Mouse (Mus musculus): ENCODE results near the gene Csf3.
"Not testable (repeated sequence)": the region's sequence is repeated elsewhere in the genome, so short reads cannot be mapped to it uniquely, and the experiment has no call there.

Gene Csf3

GRCm38 (mm10) chr11:98708282-98708956 lies 7.4 kb downstream of the Csf3 start:
- DNase-seq (ENCODE audit: low read depth, low spot score): no peak
- H3K27me3 ChIP-seq (ENCODE audit: control insufficient read depth, insufficient read depth, low read length, poor library complexity, severe bottlenecking): no peaks in the 10 kb centered on the region
- no peaks in the 10 kb centered on the region; the same call in 1 of the 2 replicates for H3K36me3 ChIP-seq (ENCODE audit: control insufficient read depth, insufficient read depth, low read length, poor library complexity, severe bottlenecking)

- DNase-seq (ENCODE audit: low read depth, low spot score): no peak
- H3K27me3 ChIP-seq (ENCODE audit: control insufficient read depth, insufficient read depth, low read length, poor library complexity, severe bottlenecking): no peaks in the 10 kb centered on the region
- H3K36me3 ChIP-seq (ENCODE audit: control insufficient read depth, insufficient read depth, low read length, poor library complexity, severe bottlenecking): peaks cover 4% of the 10 kb centered on the region
Observed at GRCm38 (mm10) chr11:98709001-98709741, 8.1 kb downstream of the Csf3 start.

DNA sequence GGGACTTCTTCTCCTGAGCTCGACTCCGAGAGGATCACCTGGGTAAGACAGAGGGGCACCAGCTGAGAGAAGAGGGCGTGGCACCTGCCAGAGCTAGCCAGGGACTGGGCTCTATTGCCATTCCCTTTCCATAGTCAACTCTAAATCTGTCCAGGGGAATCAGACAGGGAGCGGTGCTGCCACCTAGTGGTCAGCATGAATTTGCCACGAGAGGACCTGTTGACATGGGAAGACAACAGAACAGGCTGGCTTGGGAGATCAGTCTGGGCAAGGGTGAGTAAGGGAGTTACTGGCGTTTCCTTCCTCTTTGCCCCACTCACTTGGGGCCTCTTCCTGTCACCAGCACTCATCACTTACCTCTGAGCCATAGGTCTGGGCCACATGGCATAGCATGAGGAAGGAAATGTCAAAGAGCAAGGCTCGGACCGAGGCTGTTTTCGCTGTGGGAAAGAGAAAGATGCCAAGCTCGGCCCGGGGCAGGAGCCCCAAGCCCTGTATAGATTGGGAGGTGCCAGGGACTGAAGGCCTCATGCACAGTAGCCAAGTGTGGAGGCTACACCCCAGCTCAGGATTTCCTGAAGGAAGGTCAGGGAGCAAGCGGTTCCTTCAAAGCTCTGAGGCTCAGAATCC lies 9.5 kb downstream of the Csf3 start:
- H3K27me3 ChIP-seq (ENCODE audit: control insufficient read depth, insufficient read depth, low read length, poor library complexity, severe bottlenecking): no peaks in the 10 kb centered on the region
- peak; percentile 82 for DNase-seq (ENCODE audit: low read depth, low spot score)
- H3K36me3 ChIP-seq (ENCODE audit: control insufficient read depth, insufficient read depth, low read length, poor library complexity, severe bottlenecking): peaks cover 4% of the 10 kb centered on the region

DNA sequence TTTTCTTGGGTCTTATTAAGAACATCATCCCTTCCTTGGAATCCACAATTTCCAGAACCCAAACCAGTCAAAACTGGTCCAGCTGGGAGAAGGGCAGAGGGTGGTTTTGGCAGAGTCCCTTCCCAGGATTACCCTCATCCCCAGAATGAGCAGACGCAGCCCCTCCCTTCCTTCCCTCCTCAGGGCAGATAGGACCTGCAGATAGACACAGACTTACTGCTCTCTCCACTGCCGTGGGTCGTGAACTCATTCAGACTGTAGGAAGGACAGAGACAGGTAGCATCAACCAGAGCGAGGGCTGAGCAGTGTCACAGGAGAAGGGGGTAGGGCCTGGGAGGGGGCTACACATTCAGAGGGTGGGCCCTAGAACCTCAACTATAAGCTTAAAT lies 10.0 kb downstream of the Csf3 start:
- Histone ChIP-seq H3K36me3 (ENCODE audit: control insufficient read depth, insufficient read depth, low read length, poor library complexity, severe bottlenecking) (peaks cover 6% of the 10 kb centered on the region), H3K27me3 (ENCODE audit: control insufficient read depth, insufficient read depth, low read length, poor library complexity, severe bottlenecking) (no peaks in the 10 kb centered on the region)
- no peak for DNase-seq (ENCODE audit: low read depth, low spot score)

DNA sequence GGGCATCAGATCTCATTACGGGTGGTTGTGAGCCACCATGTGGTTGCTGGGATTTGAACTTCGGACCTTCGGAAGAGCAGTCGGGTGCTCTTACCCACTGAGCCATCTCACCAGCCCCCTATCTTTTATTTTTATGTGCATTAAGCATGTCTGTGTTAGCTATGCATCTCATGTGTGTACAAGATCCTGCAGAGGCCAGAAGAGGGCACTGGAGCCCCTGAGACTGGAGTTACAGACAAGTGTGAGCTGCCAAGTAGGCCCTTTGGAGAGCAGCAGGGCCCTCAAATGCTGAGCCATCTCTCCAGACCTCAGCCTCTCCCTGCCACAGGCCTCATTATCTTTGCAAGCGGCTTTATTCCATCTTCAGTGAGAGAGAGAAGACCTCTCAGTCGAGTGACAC lies 10.9 kb downstream of the Csf3 start:
- H3K27me3 ChIP-seq (ENCODE audit: control insufficient read depth, insufficient read depth, low read length, poor library complexity, severe bottlenecking); H3K36me3 ChIP-seq (ENCODE audit: control insufficient read depth, insufficient read depth, low read length, poor library complexity, severe bottlenecking): not testable (repeated sequence)
- peak; percentile 41 for DNase-seq (ENCODE audit: low read depth, low spot score)

GRCm38 (mm10) chr11:98713703-98714102 lies 12.6 kb downstream of the Csf3 start:
- Histone ChIP-seq H3K36me3 (ENCODE audit: control insufficient read depth, insufficient read depth, low read length, poor library complexity, severe bottlenecking) (peaks cover 6% of the 10 kb centered on the region), H3K27me3 (ENCODE audit: control insufficient read depth, insufficient read depth, low read length, poor library complexity, severe bottlenecking) (no peaks in the 10 kb centered on the region)
- DNase-seq (ENCODE audit: low read depth, low spot score): no peak

GRCm38 (mm10) chr11:98715946-98716345 lies 14.9 kb downstream of the Csf3 start:
- no peak for DNase-seq (ENCODE audit: low read depth, low spot score)
- Histone ChIP-seq H3K36me3 (ENCODE audit: control insufficient read depth, insufficient read depth, low read length, poor library complexity, severe bottlenecking) (peaks cover 6% of the 10 kb centered on the region), H3K27me3 (ENCODE audit: control insufficient read depth, insufficient read depth, low read length, poor library complexity, severe bottlenecking) (no peaks in the 10 kb centered on the region)

GRCm38 (mm10) chr11:98717904-98718303 lies 16.8 kb downstream of the Csf3 start:
- Histone ChIP-seq H3K27me3 (ENCODE audit: control insufficient read depth, insufficient read depth, low read length, poor library complexity, severe bottlenecking) (no peaks in the 10 kb centered on the region), H3K36me3 (ENCODE audit: control insufficient read depth, insufficient read depth, low read length, poor library complexity, severe bottlenecking) (peaks cover 6% of the 10 kb centered on the region)
- peak; percentile 69 for DNase-seq (ENCODE audit: low read depth, low spot score)

- Histone ChIP-seq H3K27me3 (ENCODE audit: control insufficient read depth, insufficient read depth, low read length, poor library complexity, severe bottlenecking) (no peaks in the 10 kb centered on the region), H3K36me3 (ENCODE audit: control insufficient read depth, insufficient read depth, low read length, poor library complexity, severe bottlenecking) (peaks cover 3% of the 10 kb centered on the region; the same call in 1 of the 2 replicates)
- no peak for DNase-seq (ENCODE audit: low read depth, low spot score)
Observed at GRCm38 (mm10) chr11:98720756-98721155, 19.7 kb downstream of the Csf3 start.

GRCm38 (mm10) chr11:98721458-98722226 lies 20.6 kb downstream of the Csf3 start:
- Histone ChIP-seq H3K36me3 (ENCODE audit: control insufficient read depth, insufficient read depth, low read length, poor library complexity, severe bottlenecking) (peaks cover 2% of the 10 kb centered on the region; the same call in 1 of the 2 replicates), H3K27me3 (ENCODE audit: control insufficient read depth, insufficient read depth, low read length, poor library complexity, severe bottlenecking) (no peaks in the 10 kb centered on the region)
- no peak for DNase-seq (ENCODE audit: low read depth, low spot score)

DNA sequence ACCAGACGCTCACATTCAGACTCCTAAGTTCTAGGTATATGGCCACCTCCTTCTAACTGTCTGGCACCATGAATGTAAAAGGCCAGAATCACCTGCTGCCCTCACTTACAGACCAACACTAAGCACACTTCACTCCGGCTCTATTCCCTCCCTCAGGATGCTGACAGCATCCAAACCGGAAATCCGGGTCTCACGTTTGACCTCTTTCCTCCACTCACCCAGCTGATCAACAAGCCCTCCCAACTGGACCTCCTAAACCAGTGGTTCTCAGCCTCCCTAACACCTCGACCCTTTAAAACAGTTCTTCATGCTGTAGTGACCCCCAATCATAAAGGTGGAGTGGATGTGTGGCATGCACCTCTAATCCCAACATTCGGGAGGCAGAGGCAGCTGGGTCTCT lies 22.0 kb downstream of the Csf3 start:
- DNase-seq (ENCODE audit: low read depth, low spot score): no peak
- Histone ChIP-seq H3K36me3 (ENCODE audit: control insufficient read depth, insufficient read depth, low read length, poor library complexity, severe bottlenecking) (peaks cover 5% of the 10 kb centered on the region), H3K27me3 (ENCODE audit: control insufficient read depth, insufficient read depth, low read length, poor library complexity, severe bottlenecking) (no peaks in the 10 kb centered on the region)

DNA sequence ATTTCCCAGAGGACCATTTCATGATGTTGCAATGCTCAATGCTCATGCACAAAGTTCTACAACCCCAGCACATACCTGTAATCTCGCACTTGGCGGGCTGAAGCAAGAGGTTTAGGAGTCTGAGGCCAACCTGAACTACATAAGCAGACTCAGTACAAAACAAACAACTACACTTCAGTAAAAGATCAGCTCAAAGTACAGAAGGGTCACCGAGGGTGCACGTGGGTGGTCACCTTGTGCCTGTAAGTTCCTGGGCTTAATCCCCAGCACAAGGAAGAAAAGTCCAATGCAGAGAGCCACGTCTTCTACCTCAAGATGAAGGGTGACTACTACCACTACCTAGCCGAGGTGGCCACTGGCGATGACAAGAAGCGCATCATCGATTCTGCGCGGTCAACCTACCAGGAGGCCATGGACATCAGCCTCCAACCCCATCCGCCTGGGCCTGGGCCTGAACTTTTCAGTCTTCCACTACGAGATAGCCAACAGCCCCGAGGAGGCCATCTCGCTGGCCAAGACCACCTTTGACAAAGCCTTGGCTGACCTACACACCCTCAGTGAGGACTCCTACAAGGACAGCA lies 25.0 kb downstream of the Csf3 start:
- peaks cover 5% of the 10 kb centered on the region for H3K36me3 ChIP-seq (ENCODE audit: control insufficient read depth, insufficient read depth, low read length, poor library complexity, severe bottlenecking)
- H3K27me3 ChIP-seq (ENCODE audit: control insufficient read depth, insufficient read depth, low read length, poor library complexity, severe bottlenecking): no peaks in the 10 kb centered on the region
- no peak for DNase-seq (ENCODE audit: low read depth, low spot score)

DNA sequence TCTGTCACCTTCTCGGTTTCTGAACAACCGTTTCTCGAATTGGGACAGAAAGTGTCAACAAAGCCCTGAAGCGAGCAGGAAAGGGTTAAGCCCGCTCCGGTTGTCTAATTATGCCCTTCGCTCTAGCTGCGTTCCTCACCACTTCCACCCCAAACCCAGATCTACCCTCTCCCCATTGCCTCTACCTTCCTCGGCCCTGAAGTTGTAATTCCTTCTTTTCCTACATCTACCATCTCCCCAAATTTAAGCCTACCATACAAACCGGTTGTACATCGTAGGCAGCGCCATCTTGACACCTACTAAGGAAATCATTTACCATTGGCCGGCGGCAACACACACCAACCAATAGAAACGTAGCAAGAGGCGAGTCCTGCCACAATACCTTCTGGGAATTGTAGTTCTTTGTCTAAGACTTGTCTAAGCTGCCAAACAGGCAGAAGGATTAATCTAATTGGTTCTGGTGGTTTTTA lies 28.1 kb downstream of the Csf3 start, which contains the start of gene Med24:
TSS of gene Med24 (minus strand) at position 317 of the 470 bp plus-strand sequence.
- DNase-seq (ENCODE audit: low read depth, low spot score): peak; percentile 93
- Histone ChIP-seq H3K27me3 (ENCODE audit: control insufficient read depth, insufficient read depth, low read length, poor library complexity, severe bottlenecking) (no peaks in the 10 kb centered on the region), H3K36me3 (ENCODE audit: control insufficient read depth, insufficient read depth, low read length, poor library complexity, severe bottlenecking) (peaks cover 5% of the 10 kb centered on the region)

DNA sequence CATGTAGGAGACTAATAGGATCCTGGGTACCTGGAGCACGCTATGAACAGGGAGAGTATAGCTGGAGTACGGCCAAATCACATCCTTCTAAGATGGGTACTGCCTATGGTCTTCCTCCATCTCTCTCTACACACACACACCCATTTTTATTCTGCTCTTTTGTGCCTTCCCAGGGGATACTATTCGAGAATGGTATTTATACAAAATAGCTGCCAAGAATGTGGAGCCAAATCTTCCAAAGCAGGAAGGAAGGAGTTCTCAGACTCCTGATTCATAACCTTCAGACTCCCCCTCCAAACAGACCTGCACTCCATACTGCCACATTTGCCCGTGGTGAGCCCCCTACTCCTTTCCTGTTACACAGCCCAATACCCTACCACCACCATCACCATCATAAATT lies 29.7 kb downstream of the Csf3 start:
- no peaks in the 10 kb centered on the region for H3K27me3 ChIP-seq (ENCODE audit: control insufficient read depth, insufficient read depth, low read length, poor library complexity, severe bottlenecking)
- no peak for DNase-seq (ENCODE audit: low read depth, low spot score)
- H3K36me3 ChIP-seq (ENCODE audit: control insufficient read depth, insufficient read depth, low read length, poor library complexity, severe bottlenecking): peaks cover 3% of the 10 kb centered on the region; the same call in 1 of the 2 replicates
